Mouse (Mus musculus) midbrain, embryonic 13.5 days (tissue): ENCODE data around the gene Pitx3. TPM values are rescaled to one million over a fixed set of nuclear protein-coding genes. Genes with fewer than 3 reads are reported as not detected.
"Not testable (repeated sequence)": the region's sequence is repeated elsewhere in the genome, so short reads cannot be mapped to it uniquely, and the experiment has no call there.

ENCODE experiments used
- ATAC-seq: fragments of 200-750 bp; cut with Nextera tagmentation; 2 replicates; pipeline ENCODE4 v1.8.0; 2017; ENCODE audit warnings: mild to moderate bottlenecking, moderate TSS enrichment, moderate library complexity
- H3K27ac ChIP-seq: fragments of 300-500 bp; sonication (generic); 2 replicates; pipeline ENCODE4 v1.5.1; 2015; ENCODE audit warnings: inconsistent platforms, mild to moderate bottlenecking, moderate library complexity
- H3K27me3 ChIP-seq: fragments of 300-500 bp; sonication (generic); 2 replicates; pipeline ENCODE4 v1.6.1; 2015; ENCODE audit warnings: mild to moderate bottlenecking, inconsistent platforms
- H3K36me3 ChIP-seq: fragments of 300-500 bp; sonication (generic); 2 replicates; pipeline ENCODE4 v1.6.1; 2015; ENCODE audit warnings: mild to moderate bottlenecking, inconsistent platforms
- H3K4me1 ChIP-seq: fragments of 300-500 bp; sonication (generic); replicated peaks from 2 replicates; pipeline ENCODE4 v1.6.1; 2015; ENCODE audit warnings: inconsistent platforms
- H3K4me2 ChIP-seq: fragments of 300-500 bp; sonication (generic); replicated peaks from 2 replicates; pipeline ENCODE4 v1.6.1; 2015; ENCODE audit warnings: moderate library complexity, mild to moderate bottlenecking, inconsistent platforms
- H3K4me3 ChIP-seq: fragments of 300-500 bp; sonication (generic); replicated peaks from 2 replicates; pipeline ENCODE4 v1.5.1; 2015; ENCODE audit warnings: mild to moderate bottlenecking, inconsistent platforms
- H3K9ac ChIP-seq: fragments of 300-500 bp; sonication (generic); replicated peaks from 2 replicates; pipeline ENCODE4 v1.6.1; 2015; ENCODE audit warnings: mild to moderate bottlenecking, inconsistent platforms
- H3K9me3 ChIP-seq: fragments of 300-500 bp; sonication (generic); 2 replicates; pipeline ENCODE4 v1.6.1; 2016; ENCODE audit warnings: mild to moderate bottlenecking, inconsistent platforms
- WGBS: fragments of 180-500 bp; shearing (Covaris S2); methylation state at CpG from one replicate; pipeline ENCODE4 v1.1.7; 2015; 5-methylcytosine and 5-hydroxymethylcytosine counted together
- polyA plus RNA-seq: library from polyadenylated mRNA; unstranded; fragments of >200 nt; fragmentation: Nextera tagmentation; extraction: Ambion mirVana; gene quantifications from 2 replicates; pipeline ENCODE4 v1.2.1, GENCODE M21; 2015

Pitx3 gene
- polyA plus RNA-seq = 1.6 and 9.9 TPM in 2 replicates

DNA sequence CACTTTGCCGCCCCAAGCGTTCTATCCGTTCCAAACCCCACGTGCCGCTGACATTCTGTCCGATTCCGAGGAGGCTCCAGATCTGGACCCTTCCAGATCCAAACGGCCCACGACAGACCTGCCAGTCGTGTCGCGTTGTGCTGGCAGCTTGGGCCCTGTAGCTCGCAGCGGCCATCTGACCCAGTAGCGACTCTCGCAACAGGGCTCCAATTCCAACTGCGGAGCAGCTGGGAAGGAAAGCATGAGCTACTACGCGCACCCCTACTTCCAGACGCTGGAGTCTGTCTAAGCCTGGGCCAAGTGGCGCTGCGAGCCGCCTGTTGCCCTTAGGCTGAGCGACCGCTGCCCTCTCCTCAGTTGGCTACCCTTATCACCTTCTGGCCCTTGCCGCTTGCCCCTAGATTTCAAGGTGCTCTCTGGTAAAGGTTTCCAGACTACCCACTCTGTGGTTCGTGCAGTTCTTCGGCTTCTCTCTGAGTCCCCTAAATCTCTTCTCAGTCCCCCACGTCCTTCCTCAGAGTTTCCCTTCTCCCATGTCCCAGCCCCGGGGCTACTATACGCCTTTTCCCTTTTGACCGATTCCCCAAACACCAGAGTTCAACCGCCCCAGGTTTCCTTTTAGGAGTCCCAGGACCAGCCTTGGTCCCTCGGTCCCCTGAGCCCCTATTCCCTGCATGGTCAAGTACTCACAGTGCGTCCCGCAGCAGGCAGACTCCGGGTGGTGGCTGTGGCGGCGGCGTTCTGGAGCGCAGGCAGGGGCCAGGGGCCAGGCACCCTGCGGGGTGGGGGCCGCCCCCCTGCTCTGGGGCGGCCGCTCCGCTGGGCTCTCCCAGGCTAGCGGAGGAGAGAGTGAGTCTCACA is at the start of gene Pitx3:
Gene Pitx3 (minus strand): TSS at position 816 of the 861 bp plus-strand sequence.
- Histone ChIP-seq H3K9me3 (no peaks in the 10 kb centered on the region), H3K4me2 (peak within 1 kb of the TSS; percentile 86), H3K9ac (peak within 1 kb of the TSS; percentile 56; the same call in 1 of the 2 replicates), H3K4me3 (peak within 1 kb of the TSS; percentile 51), H3K27ac (no peak within 1 kb of the TSS), H3K27me3 (peaks cover 83% of the 10 kb centered on the region), H3K36me3 (no peaks in the 10 kb centered on the region), H3K4me1 (peaks cover 21% of the 10 kb centered on the region)
- ATAC-seq = 0 out of 2 replicates have a peak, but pooled peaks have one; percentile 0
- WGBS = under 1% methylated on average over 47 of the region's 47 CpGs

DNA sequence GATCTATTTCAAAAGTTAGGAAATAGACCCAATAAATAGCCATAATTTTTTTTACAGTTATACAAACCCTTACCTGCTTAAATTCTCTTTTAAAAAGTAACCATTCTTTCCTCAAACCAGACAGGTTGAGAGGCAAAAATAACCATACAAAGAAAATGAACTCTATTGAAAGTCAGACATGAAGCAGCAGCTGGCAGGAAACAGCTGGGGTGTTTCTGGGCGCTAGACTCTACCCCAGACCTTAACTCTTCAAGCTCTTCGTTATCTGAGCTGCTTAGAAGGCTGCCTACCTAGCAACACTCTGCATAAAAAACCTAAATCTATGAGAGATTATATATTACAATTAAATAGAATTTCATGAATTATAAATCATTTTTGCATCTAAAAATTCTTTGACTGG is 39.1 kb upstream of the Pitx3 start:
- no peak overlapping the region for H3K4me2 ChIP-seq
- H3K4me1 ChIP-seq = peaks cover 4% of the 10 kb centered on the region; the same call in 1 of the 2 replicates
- H3K4me3 ChIP-seq = no peak overlapping the region
- H3K27me3 ChIP-seq = no peaks in the 10 kb centered on the region
- 84% methylated on average over 2 of the region's 2 CpGs for WGBS
- peaks cover 8% of the 10 kb centered on the region for H3K36me3 ChIP-seq
- no peak overlapping the region for H3K9ac ChIP-seq
- H3K9me3 ChIP-seq = no peaks in the 10 kb centered on the region
- no peak for ATAC-seq
- no peak overlapping the region for H3K27ac ChIP-seq

DNA sequence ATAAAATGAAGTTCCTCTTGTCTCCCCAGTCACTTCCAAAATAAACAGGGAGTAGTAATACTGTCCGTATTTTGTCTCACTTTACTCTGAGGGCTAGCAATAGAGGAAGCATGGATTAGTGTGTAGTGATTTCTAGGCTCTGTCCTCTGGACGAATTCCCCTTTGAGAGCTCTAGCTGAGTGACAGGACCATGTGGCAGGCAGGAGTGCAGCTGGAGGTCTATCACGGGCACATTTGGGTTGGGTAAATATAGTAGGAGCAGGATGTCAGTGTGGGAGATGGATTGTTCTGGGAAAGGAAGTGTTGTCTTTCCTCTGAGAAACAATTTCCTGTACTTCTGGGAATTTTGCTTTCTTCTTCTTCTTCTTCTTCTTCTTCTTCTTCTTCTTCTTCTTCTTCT is 38.5 kb upstream of the Pitx3 start:
- H3K36me3 ChIP-seq = peaks cover 9% of the 10 kb centered on the region
- H3K27me3 ChIP-seq = no peaks in the 10 kb centered on the region
- H3K9ac ChIP-seq = no peak overlapping the region
- WGBS = 66% methylated on average over 3 of the region's 3 CpGs
- no peak overlapping the region for H3K4me2 ChIP-seq
- no peak overlapping the region for H3K4me3 ChIP-seq
- H3K9me3 ChIP-seq = no peaks in the 10 kb centered on the region
- no peak for ATAC-seq
- no peak overlapping the region for H3K27ac ChIP-seq
- peaks cover 4% of the 10 kb centered on the region; the same call in 1 of the 2 replicates for H3K4me1 ChIP-seq

DNA sequence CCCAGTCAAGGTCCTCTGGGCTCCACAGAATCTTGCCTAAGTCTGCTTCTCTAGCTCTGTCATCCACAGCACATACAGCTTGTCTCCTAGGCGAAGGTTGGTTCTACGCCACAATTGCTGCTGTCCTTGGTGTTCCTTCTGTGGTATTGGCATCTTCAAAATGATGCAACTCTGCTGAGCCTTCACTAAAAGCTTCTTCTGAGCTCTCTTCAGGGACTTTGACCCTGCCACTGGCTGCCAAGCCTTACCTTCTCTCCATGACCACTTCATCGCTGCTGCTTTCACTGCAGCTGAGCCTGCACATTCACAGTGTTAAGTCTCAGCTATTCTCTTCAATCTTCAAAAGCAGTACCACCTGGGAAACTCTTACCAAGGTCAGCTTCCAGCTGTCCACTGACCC is 34.1 kb upstream of the Pitx3 start:
- Histone ChIP-seq H3K4me3 (no peak overlapping the region), H3K9me3 (no peaks in the 10 kb centered on the region), H3K4me1 (peaks cover 7% of the 10 kb centered on the region), H3K36me3 (peaks cover 9% of the 10 kb centered on the region), H3K27me3 (no peaks in the 10 kb centered on the region), H3K4me2 (no peak overlapping the region), H3K9ac (no peak overlapping the region), H3K27ac (no peak overlapping the region)
- WGBS = 91% methylated on average over 3 of the region's 3 CpGs
- ATAC-seq = no peak

DNA sequence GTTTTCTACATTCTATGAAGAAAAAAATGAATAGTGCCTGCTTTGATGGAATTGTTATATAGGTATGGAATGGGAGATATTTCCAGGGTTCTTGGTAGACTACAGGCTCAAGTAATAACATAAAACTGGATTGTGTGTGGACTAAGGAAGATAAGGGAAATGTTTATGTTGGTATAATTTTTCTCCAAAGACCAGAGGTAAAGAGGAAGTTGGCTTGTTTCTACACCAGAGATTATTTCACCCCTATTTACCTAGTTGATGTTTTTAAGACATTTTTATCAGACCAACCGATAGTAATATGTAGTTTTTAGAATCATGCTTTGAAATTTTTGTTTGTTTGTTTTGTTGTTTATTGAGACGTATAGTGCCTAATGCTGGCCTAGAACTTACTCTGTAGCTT is 32.1 kb upstream of the Pitx3 start:
- Histone ChIP-seq H3K9me3 (no peaks in the 10 kb centered on the region), H3K27ac (no peak overlapping the region), H3K27me3 (no peaks in the 10 kb centered on the region), H3K4me1 (peaks cover 7% of the 10 kb centered on the region), H3K9ac (no peak overlapping the region), H3K4me3 (no peak overlapping the region), H3K36me3 (peaks cover 9% of the 10 kb centered on the region), H3K4me2 (no peak overlapping the region)
- ATAC-seq = no peak
- 97% methylated on average over 2 of the region's 2 CpGs for WGBS

DNA sequence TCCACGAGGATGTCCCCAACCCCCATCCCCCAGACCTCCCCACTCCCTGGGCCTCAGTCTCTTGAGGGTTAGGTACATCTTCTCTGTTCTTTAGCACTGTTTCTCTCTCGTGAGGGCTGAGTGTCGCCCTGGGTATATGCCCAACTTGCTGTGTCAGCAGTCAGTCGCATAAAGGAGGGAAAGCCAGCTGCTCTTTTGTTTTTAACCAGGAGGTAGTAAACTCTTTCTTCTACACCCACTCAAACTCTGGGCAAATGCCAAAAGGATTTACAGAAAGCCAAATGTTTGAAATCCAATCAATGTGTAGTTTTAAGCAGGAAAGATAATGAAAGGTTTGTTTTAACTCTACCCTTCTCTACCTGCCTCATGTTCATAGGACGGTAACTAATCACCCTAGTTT is 28.9 kb upstream of the Pitx3 start:
- Histone ChIP-seq H3K27ac (no peak overlapping the region), H3K36me3 (peaks cover 15% of the 10 kb centered on the region), H3K4me3 (no peak overlapping the region), H3K4me2 (no peak overlapping the region), H3K4me1 (peaks cover 7% of the 10 kb centered on the region), H3K9ac (no peak overlapping the region), H3K9me3 (no peaks in the 10 kb centered on the region), H3K27me3 (no peaks in the 10 kb centered on the region)
- no peak for ATAC-seq
- 60% methylated on average over 5 of the region's 5 CpGs for WGBS

DNA sequence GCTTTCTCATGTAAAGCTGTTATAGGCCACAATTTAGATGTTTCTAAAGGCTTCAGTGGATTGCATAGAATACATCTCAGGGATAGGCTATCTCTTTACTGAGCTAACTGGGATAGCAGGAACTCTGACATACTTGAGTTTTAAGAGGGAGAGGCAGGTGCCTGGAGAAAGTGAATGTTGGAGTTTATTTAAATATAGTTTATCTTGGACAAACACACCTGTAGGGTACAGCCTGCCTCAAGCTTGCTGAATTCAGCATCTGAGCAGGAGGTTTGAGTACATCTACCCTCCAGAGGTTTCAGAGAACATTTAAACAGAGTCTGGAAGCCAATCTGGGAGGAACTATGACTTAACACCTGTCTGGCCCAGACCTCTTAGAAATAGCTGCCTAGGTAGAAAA is 27.0 kb upstream of the Pitx3 start:
- H3K4me3 ChIP-seq = no peak overlapping the region
- no peaks in the 10 kb centered on the region for H3K27me3 ChIP-seq
- H3K27ac ChIP-seq = no peak overlapping the region
- no peaks in the 10 kb centered on the region for H3K9me3 ChIP-seq
- no peak overlapping the region for H3K4me2 ChIP-seq
- ATAC-seq = no peak
- no peak overlapping the region for H3K9ac ChIP-seq
- peaks cover 30% of the 10 kb centered on the region for H3K36me3 ChIP-seq
- peaks cover 7% of the 10 kb centered on the region for H3K4me1 ChIP-seq

DNA sequence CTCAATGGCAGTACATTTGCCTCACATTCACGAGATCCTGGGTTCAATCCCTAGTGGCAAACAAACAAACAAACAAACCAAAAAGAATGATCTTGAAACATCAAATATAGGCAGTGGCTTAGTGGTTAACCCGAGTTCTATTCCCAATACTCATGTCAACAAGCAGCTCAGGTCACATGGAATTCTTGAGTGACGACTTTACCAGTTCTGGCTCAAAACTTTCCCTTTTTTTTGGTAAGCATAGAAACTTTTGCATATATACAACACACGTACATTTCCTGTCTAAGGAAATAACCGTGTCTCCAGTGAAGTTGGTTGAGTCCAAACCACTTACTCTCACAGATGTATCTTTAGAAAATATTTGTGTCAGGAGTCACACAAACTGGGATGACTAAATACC is 24.4 kb upstream of the Pitx3 start:
- no peak overlapping the region for H3K27ac ChIP-seq
- 86% methylated on average over 5 of the region's 5 CpGs for WGBS
- no peaks in the 10 kb centered on the region for H3K27me3 ChIP-seq
- H3K9me3 ChIP-seq = no peaks in the 10 kb centered on the region
- H3K4me1 ChIP-seq = no peaks in the 10 kb centered on the region
- H3K4me2 ChIP-seq = no peak overlapping the region
- H3K9ac ChIP-seq = no peak overlapping the region
- H3K4me3 ChIP-seq = no peak overlapping the region
- peaks cover 30% of the 10 kb centered on the region for H3K36me3 ChIP-seq
- ATAC-seq = no peak

DNA sequence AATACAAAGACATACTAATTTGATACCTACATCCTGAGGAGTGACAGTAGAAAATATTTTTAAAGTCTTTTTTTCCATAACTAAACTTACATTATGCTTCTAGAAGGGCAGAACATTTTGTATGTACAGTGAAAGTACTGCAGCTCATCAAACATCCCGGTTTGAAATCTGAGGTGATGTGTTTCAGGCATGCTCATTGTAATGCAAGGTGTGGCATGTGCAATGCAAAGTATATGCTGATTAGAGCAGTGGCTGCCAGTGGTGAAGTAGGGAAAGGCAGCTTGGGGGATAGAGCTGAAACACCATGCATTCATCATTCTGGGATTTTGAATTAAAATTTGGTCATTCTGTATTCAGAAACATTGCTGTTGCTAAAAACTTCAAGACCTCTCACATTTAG is 21.8 kb upstream of the Pitx3 start:
- no peaks in the 10 kb centered on the region for H3K27me3 ChIP-seq
- no peak overlapping the region for H3K27ac ChIP-seq
- ATAC-seq = no peak
- WGBS = 43% methylated on average over 1 of the region's 1 CpGs
- no peak overlapping the region for H3K9ac ChIP-seq
- H3K4me3 ChIP-seq = no peak overlapping the region
- no peak overlapping the region for H3K4me2 ChIP-seq
- peaks cover 49% of the 10 kb centered on the region for H3K36me3 ChIP-seq
- H3K4me1 ChIP-seq = no peaks in the 10 kb centered on the region
- no peaks in the 10 kb centered on the region for H3K9me3 ChIP-seq

DNA sequence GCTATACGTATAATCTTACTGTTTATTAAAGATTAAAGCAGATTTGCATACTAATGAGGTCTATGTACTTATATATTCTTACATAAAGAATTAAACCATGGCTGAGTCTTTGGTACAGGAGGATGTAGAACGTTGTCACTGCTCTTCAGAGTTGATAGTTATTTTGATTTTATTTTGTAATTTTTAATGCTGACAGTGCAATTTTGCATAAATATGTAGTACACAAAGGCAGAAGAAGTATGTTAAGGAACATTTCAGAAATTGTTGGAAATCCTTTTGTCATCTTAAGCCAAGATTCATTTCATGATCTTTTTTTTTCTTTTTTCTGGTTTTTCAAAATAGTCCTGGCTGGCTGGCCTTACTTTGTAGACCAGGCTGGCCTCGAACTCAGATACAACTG is 21.3 kb upstream of the Pitx3 start:
- Histone ChIP-seq H3K9ac (no peak overlapping the region), H3K4me1 (no peaks in the 10 kb centered on the region), H3K27ac (no peak overlapping the region), H3K36me3 (peaks cover 53% of the 10 kb centered on the region), H3K9me3 (no peaks in the 10 kb centered on the region), H3K4me3 (no peak overlapping the region), H3K4me2 (no peak overlapping the region), H3K27me3 (no peaks in the 10 kb centered on the region)
- WGBS = 59% methylated on average over 3 of the region's 3 CpGs
- no peak for ATAC-seq

DNA sequence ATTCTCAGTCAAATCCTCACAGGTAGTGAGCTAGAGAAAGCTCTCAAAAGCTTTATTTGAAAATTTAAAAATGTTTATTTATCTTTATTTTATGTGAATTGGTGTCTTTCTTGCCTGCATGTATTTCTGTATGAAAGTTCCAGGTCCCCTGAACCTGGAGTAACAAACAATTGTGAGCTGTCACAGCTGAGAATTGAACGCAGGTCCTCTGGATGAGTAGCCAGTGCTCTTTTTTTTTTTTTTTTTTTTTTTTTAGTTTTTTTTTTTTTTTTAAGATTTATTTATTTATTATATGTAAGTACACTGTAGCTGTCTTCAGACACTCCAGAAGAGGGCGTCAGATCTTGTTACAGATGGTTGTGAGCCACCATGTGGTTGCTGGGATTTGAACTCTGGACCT is 19.0 kb upstream of the Pitx3 start:
- H3K27ac ChIP-seq, H3K9ac ChIP-seq, H3K4me2 ChIP-seq, H3K4me3 ChIP-seq, H3K9me3 ChIP-seq, H3K4me1 ChIP-seq, ATAC-seq, H3K27me3 ChIP-seq: not testable (repeated sequence)
- peaks cover 51% of the 10 kb centered on the region for H3K36me3 ChIP-seq
- 92% methylated on average over 1 of the region's 2 CpGs for WGBS

DNA sequence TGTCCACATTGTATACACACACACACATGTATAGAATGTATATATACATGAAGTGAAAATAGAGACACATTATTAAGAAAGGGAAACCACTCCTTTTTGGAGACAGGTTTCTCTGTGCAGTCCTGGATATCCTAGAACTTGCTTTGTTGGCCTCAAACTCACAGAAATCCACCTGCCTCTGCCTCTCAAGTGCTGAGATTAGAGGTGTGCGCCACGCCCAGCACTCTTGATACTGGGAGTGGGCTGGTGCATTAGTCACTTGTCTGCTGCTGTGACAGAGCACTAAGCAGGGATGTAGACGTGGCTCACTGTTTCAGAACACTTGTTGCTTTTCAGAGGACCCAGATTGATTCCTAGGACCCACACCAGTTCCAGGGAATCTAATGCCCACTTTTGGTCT is 17.8 kb upstream of the Pitx3 start:
- no peaks in the 10 kb centered on the region for H3K9me3 ChIP-seq
- 91% methylated on average over 3 of the region's 3 CpGs for WGBS
- no peak overlapping the region for H3K4me3 ChIP-seq
- H3K27ac ChIP-seq = no peak overlapping the region
- H3K36me3 ChIP-seq = peaks cover 41% of the 10 kb centered on the region
- ATAC-seq = no peak
- H3K9ac ChIP-seq = no peak overlapping the region
- no peaks in the 10 kb centered on the region for H3K27me3 ChIP-seq
- no peak overlapping the region for H3K4me2 ChIP-seq
- no peaks in the 10 kb centered on the region for H3K4me1 ChIP-seq
